Mouse (Mus musculus): ENCODE data around the gene Fam84b.
"Not testable (repeated sequence)": the region's sequence is repeated elsewhere in the genome, so short reads cannot be mapped to it uniquely, and the experiment has no call there.

The Fam84b gene

GRCm38 (mm10) chr15:60853231-60853999 is at the start of gene Fam84b:
Gene Fam84b (minus strand): TSS chr15:60853778.
- DNase-seq (ENCODE audit: low spot score) = peak; percentile 69

DNA sequence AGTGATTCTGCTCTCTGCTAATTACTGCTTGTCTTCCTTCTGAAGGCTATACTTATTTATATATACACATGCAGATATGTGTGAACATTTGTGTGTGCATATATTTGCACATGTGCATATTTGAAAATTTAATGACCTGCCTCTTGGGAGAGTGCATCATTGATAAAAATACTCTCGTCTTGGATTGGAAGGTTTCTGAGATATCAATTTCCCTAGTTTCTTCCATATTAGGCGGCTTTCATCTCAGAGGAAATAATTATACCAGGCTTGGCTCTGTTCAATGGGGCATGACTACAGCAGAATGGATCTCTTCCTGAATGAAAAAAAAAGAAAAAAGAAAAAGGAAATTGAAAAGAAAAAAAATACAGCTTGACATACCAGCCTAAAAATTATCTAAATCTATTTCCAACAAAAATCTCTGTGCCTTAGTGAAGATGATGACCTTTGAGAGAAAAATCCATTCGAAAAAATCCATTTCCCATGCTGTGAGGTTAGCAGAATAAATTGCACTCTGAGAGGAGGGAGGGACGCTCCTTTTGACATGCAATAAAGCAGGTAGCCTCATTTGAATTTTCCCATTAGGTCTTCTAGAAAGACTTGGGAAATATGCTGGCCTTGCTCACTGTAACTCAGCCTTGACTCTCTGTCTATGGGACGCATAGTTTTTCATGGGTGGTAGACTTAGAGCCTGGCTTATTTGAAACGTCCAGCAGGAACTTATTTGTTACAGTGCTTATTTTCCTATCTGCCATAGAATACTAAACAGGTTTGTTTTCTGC is 44.8 kb upstream of the Fam84b start:
- no peak for DNase-seq (ENCODE audit: low spot score)

GRCm38 (mm10) chr15:60896040-60896439 is 42.5 kb upstream of the Fam84b start:
- no peak for DNase-seq (ENCODE audit: low spot score)

DNA sequence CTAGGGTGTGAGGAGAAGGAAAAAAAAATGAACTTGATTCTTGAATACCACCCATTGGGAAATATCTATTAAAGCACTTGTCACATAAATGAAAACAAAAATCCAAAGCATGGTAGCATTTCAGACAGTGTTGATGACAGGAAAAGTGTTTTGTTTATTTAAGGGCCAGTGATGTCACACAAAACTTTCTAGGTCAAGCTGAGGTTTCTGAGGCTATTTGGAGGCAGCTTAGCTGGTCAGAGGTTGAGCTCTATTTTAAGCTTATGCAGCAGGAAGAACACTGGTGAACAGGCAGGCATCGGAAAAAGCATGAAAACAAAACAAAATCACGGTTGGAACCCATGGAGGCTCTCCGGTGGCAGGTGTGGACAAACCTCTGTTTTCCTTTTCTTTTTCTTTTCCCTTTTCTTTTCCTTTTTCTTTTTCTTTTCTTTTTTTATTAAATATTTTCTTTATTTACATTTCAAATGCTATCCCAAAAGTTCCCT is 39.4 kb upstream of the Fam84b start:
- DNase-seq (ENCODE audit: low spot score) = no peak

- no peak for DNase-seq (ENCODE audit: low spot score)
Observed at GRCm38 (mm10) chr15:60888724-60889123, 35.1 kb upstream of the Fam84b start.

DNA sequence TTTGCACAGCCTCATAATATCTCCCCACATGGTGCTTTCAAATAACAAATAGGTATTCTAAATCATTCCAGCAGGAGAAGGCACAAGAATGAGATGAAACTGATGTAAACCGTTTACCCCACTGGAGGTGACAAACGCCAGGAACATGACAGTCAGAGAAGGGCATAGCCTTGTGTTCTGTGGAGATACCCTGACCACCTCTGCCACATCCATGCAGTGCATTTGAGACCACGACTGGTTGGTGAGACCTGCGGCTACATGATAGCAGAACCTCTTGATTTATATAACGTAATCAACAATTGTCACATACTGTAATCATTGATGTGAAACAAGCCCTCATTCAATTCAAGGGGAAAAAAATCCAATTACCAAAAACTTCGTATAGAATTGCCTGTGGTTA is 22.1 kb upstream of the Fam84b start:
- no peak for DNase-seq (ENCODE audit: low spot score)

DNA sequence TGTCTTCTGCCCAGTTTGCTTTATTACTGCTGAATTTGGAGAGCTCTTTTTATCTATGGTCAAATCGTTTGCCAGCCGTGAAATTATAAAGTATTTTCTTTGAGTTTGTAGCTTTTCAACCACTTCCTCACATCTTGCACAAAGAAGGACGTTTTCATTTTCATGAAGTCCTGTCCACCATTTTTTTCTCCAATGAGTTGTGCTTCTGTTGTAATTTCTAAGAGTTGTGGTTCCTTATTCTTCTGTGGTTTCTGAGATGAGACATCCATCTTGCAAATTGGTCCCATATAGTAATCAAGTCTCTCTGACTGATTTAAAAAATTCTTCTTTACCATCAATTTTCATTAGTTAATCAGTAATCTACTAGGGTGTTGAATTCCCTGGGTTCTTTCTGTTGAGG is 8.8 kb upstream of the Fam84b start:
- no peak for DNase-seq (ENCODE audit: low spot score)

- no peak for DNase-seq (ENCODE audit: low spot score)
Observed at GRCm38 (mm10) chr15:60855112-60855511, 1.5 kb upstream of the Fam84b start.

GRCm38 (mm10) chr15:60854151-60854550 is 573 bp upstream of the Fam84b start:
- no peak for DNase-seq (ENCODE audit: low spot score)

- DNase-seq (ENCODE audit: low spot score) = no peak
Observed at GRCm38 (mm10) chr15:60848630-60849029, 4.9 kb downstream of the Fam84b start.

DNA sequence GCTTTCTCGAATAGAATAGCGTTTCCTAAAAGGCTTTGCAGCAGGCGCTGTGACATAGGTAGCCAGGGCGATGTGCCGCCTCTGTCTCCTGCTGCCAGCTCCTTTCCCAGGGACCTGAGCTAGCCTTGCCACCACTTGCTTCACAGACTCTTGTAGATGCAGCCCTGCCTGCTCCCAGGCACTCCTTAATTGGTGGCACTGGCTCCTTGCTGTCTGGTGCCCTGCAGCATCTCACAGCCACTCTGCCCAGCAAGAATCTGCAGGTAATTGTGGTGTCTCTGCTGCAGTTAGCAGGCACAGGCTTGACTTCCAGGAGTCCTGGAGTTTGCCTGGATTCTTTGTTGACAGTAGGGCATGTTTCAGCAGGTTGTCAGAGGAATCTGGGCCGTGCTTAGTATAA is 7.3 kb downstream of the Fam84b start:
- no peak for DNase-seq (ENCODE audit: low spot score)

GRCm38 (mm10) chr15:60845886-60846285 is 7.7 kb downstream of the Fam84b start:
- no peak for DNase-seq (ENCODE audit: low spot score)

GRCm38 (mm10) chr15:60841785-60842184 is 11.8 kb downstream of the Fam84b start:
- DNase-seq (ENCODE audit: low spot score) = no peak

- not testable (repeated sequence) for DNase-seq (ENCODE audit: low spot score)
Observed at GRCm38 (mm10) chr15:60841312-60841711, 12.3 kb downstream of the Fam84b start.

DNA sequence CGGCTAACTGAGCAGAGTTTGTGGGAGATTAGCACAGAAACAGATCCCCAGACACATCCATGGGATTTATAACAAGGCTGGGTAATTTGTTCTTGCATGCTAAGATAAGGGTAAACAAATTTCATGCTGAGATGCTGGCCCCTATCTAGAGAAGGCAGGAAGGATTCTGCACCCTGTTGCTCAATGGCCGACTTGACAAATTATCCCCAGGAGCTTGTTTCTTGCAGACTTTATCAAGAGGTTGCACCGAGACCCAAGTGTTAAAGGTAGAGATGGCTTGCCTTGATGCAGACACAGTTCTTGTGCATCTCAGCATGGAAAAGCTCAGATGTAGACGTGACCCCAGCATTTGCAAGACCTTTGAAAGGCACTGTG is 13.3 kb downstream of the Fam84b start:
- DNase-seq (ENCODE audit: low spot score) = no peak

GRCm38 (mm10) chr15:60839539-60840295 is 13.9 kb downstream of the Fam84b start:
- DNase-seq (ENCODE audit: low spot score) = no peak

DNA sequence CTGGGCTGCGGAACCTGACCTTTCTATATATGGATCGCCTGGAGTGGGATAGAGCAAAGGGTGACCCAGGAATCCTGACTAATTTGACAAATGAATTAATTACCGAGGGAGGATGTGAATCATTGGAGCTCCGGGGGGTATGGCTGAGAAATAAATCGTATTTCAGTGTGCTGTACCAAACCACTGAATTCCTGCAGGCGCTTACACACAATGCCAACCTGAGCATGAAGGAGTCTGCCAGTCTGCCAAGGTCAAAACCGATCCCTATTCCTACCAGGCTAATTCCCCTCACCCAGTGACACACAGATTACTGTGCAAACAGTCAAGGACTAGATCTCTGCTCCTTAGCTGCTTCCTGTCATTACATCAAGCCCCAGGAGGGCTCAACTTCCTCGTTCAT is 15.4 kb downstream of the Fam84b start:
- DNase-seq (ENCODE audit: low spot score) = no peak

- DNase-seq (ENCODE audit: low spot score) = no peak
Observed at GRCm38 (mm10) chr15:60837719-60838118, 15.9 kb downstream of the Fam84b start.

GRCm38 (mm10) chr15:60836321-60836720 is 17.3 kb downstream of the Fam84b start:
- no peak for DNase-seq (ENCODE audit: low spot score)

DNA sequence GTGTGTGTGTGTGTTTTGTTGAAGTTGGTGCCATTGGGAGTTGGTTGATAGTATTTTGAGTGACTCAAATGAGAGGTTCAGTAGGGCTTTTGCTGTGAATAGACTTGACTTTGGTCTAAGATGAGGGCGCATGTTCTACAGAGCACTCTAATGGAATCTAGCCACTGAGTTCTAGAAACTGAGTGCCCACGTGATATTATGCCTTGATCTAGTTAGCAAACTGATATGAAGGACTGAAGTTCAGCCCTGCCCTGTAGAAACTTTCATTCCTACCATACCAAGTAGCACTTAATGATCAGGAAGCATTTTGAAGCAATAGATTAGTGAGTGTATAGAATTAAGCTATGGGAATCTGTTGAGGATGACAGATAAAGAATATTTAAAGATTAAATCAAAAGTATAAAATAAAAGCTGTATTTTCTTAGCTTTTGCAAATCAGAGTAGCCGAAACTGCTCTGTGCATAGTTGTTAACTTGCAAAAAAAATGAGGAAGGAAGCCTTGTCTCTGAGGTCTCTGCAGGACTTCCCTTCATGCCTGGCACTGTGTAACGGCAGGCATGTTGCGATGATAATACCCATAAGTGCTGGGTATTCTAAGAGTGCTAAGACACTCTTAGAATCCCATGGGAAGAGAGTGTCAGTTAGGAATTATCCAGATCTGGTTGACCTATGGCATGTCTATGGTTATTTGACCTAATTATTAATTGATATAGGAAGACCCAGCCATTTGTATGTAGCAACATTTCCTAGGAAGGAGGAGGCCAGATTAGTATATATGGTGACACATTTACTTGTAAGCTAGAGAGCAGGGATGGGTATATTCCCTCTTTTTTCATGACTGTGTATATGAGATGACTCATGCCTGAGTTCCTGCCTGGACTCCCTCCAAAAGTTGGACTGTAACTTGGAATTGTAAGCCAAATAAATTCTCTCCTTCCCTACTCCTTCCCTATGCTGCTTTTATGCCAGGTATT is 18.7 kb downstream of the Fam84b start:
- DNase-seq (ENCODE audit: low spot score) = no peak

DNA sequence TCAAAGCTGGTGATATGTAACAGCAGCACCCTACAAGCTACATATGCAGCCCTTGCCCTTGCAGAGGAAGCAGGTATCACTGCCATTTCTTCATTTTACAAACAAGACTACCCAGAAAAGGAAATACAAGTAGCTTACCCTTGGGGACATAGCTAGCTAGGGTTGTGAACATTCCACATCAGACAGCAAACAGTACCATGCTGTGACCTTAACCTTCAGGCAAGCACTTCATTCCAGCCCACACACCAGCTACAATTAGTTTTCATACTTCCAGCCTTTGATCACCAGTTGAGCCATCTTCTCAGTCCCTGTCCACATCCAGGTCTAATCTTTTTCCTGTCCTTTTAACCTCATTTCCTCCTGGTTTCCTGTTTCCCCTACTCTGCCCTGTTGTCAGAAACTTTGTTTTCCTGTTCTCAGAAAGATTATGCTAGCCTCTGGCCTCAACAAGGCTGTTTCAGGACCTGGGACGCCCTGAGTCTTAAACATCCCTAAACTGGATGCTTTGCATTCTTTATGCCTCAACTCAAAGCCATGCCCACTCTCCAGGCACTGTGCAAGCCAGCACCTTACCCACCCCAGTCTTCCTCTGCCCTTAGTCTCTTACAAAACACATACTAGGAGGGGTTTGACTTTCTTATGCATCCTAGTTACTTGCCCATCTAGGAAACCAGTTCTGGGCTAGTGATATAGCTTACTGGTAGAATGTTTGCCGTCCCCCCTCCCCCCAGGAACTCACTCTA is 19.9 kb downstream of the Fam84b start:
- no peak for DNase-seq (ENCODE audit: low spot score)
